Mouse (Mus musculus): ENCODE results near the gene Olfr957.

Gene Olfr957

DNA sequence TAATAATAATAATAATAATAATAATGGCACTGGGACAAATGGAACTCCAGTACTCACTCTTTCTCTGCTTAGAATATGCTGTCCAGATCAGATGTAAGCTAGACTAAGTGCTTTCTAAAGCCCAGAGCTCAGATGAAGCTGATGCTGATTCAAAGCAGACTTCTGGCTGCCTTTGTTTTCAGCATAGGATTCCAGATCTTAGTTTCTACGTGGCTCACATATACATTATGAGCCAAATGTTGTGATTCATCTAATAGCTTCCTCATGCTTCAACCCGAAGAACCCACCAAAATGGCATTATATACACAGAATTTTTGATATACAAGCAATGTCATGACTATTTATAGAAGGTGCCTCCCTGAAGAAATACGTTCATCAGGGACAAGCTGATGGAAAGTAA is at the start of gene Olfr957:
Gene Olfr957, minus strand, starts transcription at position 279 of the 400 bp plus-strand sequence.
- no peak for DNase-seq

GRCm38 (mm10) chr9:39558349-39558647 is 42.7 kb upstream of the Olfr957 start:
- DNase-seq, result no peak

- DNase-seq, result no peak
Measured at GRCm38 (mm10) chr9:39557529-39558348, 42.1 kb upstream of the Olfr957 start.

GRCm38 (mm10) chr9:39553946-39554345 is 38.3 kb upstream of the Olfr957 start, which contains the start of gene Olfr958:
Olfr958 (minus strand) TSS chr9:39554054.
- no peak for DNase-seq

GRCm38 (mm10) chr9:39550806-39551205 is 35.2 kb upstream of the Olfr957 start:
- no peak for DNase-seq

GRCm38 (mm10) chr9:39523616-39524285 is 8.1 kb upstream of the Olfr957 start:
- peak; percentile 14 for DNase-seq

GRCm38 (mm10) chr9:39518595-39518994 is 3.0 kb upstream of the Olfr957 start:
- no peak for DNase-seq

DNA sequence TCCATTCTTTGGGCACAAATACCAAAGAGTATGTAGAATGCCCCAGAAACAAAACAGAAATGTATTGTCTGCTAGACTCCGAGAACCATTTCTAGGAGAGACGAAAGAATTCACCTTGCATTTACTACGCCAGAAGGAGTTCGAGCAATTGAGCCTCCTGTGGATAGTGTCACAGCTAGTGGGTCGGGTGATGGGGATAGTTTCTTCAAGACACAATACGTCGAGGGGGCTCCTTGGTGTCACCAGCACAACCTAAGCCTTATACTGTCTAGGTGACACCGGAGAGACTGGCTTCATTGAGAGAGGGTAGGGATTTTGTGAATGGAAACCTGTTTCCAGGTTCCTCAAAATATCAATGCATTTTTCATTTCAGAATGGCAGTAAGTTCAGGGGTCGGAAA is 6.2 kb downstream of the Olfr957 start:
- no peak for DNase-seq

- peak; percentile 40 for DNase-seq
Measured at GRCm38 (mm10) chr9:39508998-39509397, 6.6 kb downstream of the Olfr957 start.

DNA sequence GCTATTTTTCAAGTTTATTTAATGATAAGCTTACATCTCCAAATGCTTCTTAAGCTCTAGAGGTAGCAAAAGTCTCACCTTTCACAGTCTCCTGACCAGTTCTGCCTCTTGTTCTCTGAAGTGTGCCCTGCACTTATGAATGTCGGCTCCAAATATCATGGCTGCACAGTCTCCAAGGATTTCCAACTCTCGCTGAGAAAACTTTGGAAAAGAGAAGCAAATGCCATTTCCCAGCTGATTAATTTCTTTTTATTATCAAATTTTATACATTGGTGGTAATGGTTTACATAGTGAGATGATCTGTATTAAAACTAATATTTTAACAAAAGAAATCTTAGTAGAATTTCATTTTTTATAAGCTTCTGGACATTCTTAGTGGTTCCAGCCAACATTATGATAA is 21.7 kb downstream of the Olfr957 start, which contains the start of gene Olfr44:
Gene Olfr44, minus strand, starts transcription at position 101 of the 400 bp plus-strand sequence.
- no peak for DNase-seq

DNA sequence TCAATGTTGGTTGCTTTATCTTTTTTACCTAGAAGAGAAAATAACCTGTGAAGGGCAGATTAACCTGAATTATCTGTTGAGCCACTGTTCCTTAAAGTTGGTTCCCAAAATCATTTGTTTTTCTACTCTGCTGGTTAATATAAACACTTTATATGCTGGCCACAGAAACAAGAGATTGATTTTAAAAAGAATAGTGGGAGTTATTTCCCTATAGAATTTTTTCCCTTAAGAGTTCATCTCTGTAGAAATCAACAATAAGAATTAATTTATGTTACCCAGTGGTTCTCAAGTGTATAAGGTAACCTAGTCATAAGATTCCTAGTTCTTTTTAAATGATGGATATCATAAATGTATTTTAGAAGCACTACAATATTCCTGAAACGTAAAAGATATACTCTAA is 43.8 kb downstream of the Olfr957 start, which contains the start of gene Olfr955:
Gene Olfr955, minus strand, starts transcription at position 101 of the 400 bp plus-strand sequence.
- DNase-seq, result no peak
